Mouse (Mus musculus): ENCODE data around the gene Gpr18.
A peak's percentile ranks its signal among the peaks of the same experiment; 100 is the strongest.

The Gpr18 gene

GRCm38 (mm10) chr14:121920511-121921124, 5.0 kb upstream of the Gpr18 start:
- DNase-seq: peak; percentile 21

GRCm38 (mm10) chr14:121919752-121920151, 4.2 kb upstream of the Gpr18 start:
- DNase-seq: peak in 1 of 2 experiments; percentile 26

DNA sequence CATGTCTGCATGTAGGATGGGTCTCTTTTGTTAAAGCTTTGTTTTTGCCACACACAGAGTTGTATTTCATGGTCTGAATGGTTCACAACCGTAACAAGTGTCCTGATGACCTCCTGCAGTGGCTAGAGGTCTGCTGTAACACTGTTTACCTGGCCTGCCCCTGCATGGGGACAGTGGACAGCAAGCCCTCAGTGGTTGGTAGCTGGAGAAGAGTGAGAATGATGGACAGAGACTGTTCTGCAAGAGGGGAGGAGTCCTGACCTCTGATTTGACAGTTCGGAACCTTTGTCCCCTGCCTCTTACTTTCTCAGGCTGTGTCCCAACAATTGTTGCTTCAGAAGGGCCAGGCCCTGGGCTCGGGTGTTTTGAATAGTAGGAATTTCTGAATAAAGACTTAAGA, 2.7 kb upstream of the Gpr18 start:
- DNase-seq: no peak

DNA sequence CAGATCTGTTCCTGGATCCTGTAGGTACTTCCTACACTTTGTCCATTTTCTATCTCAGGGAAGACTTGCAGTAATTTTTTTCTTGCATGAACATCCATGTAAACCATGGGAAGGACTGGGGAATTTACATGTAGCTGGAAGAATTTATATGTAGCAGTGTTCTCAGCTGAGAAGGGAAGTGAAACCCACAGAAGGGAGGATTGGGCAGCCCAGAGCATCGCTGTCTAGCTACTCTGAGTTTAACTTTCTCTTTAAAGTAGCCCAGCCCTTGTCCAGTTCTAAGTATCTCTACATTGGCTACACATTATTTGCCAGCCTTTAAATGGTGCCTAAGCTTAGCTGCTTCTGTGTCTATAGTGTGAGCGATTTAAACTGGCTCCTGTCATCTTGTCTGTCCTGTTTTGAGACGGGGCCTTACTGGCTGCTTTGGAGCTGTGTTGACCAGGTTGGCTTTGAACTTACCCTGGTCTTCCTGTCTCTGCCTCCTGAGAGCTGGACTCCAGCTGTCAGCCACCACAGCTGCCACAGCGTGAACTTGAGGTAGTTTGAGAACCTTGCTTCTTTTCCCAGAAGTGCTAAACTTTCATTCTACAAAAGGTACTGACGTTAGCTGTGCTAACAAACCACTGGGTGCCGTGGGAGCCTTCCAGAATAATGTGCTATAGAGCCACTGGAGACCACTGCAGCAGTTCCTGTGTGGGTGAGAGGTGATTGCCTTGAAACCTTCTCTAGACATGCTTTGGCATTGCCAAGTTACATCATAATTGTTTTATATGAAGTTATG, 922 bp upstream of the Gpr18 start:
- DNase-seq: no peak

DNA sequence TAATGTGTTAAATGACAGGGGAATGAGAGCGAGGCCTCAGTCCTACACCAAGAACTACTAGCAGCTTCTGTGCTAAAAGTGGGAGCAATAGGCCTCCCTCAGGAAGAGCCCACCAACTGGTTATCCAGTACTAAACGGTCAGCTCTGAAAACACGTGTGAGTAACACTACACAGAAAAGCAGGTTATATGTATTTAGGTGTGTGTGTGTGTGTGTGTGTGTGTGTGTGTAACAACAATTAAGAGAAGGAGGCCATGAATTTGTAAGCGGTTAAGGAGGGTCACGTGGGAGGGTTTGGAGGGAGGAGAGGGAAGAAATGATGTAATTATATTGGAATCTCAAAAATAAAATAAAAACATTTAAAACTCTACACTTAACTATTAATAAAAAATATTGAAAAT, 438 bp downstream of the Gpr18 start:
- DNase-seq: no peak

GRCm38 (mm10) chr14:121912501-121912900, 3.1 kb downstream of the Gpr18 start:
- no peak for DNase-seq

- no peak for DNase-seq
These were observed 5.7 kb downstream of the Gpr18 start for GRCm38 (mm10) chr14:121909868-121910267.

DNA sequence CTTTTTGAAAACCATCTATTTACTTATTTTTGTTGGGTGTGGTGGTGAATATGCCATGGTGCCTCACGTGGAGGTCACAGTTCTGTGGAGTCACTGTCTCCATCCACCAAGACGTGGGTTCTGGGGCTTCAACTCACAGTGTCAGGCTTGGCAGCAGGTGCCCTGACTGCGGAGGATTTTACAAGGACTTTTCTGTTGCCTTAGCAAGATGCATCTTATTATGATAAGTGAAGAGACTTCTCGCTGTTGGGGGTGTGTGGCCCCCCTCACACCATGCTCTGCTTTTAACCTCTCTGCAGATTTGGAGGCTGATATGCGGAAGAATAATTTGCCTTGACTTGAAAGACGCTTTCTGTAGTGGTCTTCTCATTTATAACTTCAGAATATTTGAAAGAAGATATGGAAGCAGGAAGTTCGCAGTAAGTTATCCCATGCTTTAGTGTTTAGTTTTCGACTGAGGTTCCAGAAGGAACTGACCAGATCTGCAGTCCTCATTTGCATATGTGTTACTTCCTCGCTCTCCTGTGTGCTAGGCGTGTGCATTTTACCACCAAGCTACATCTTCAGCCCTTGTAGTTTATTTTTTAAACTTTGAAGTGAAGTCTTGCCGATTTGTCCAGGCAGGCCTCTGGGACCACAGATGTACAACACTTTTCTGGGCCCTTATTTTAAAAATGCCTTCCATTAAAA, 8.4 kb downstream of the Gpr18 start:
- no peak for DNase-seq

- DNase-seq: no peak
These were observed 9.1 kb downstream of the Gpr18 start for GRCm38 (mm10) chr14:121906341-121906991.

DNA sequence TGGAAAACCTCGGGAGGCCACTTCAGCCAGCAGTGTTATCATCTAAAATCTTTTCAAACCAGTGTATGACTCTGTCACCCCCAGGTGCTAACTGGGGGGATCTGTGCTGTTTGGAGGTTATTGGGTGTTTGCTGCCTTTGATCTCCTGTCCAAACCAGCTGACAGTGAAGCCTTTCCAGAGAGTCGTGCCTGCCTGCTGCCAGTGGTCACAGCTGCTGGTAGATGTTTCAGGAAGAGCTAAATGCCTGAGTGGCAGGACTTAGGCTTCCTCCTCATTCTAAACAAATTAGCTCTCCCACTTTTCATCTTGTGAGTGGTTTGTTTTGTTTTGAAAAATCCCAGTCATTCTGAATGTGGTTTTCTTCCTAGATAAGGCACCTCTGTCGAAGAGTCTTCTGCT, 10.8 kb downstream of the Gpr18 start:
- DNase-seq: no peak

DNA sequence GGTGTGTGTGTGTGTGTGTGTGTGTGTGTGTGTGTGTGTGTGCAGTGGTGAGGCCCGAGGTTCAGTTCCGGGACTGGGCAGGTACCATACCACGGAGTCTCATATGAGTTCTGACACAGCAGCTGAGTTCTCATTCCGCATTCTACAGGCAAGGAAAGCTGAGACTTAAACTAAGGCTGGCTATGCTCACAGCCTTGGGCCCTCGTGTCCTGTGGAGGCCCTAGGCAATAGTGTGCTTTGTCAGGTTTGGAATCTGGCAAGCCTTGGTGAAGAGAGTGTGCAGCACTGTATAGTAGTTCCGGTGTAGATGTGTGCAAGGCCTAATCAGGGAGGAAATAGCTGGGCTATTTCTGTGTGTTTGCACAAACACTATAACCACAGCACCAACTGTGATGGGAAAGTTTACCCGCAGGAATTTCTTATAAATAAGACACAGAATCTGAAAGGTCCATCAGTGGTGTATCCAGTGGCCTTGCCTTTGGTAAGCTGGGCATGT, 12.2 kb downstream of the Gpr18 start:
- DNase-seq: no peak

- DNase-seq: no peak
These were observed 14.1 kb downstream of the Gpr18 start for GRCm38 (mm10) chr14:121901511-121901910.

- no peak for DNase-seq
These were observed 16.5 kb downstream of the Gpr18 start for GRCm38 (mm10) chr14:121899071-121899470.

- DNase-seq: no peak
These were observed 17.1 kb downstream of the Gpr18 start for GRCm38 (mm10) chr14:121898509-121898908.

- DNase-seq: no peak
These were observed 17.8 kb downstream of the Gpr18 start for GRCm38 (mm10) chr14:121897773-121898172.

DNA sequence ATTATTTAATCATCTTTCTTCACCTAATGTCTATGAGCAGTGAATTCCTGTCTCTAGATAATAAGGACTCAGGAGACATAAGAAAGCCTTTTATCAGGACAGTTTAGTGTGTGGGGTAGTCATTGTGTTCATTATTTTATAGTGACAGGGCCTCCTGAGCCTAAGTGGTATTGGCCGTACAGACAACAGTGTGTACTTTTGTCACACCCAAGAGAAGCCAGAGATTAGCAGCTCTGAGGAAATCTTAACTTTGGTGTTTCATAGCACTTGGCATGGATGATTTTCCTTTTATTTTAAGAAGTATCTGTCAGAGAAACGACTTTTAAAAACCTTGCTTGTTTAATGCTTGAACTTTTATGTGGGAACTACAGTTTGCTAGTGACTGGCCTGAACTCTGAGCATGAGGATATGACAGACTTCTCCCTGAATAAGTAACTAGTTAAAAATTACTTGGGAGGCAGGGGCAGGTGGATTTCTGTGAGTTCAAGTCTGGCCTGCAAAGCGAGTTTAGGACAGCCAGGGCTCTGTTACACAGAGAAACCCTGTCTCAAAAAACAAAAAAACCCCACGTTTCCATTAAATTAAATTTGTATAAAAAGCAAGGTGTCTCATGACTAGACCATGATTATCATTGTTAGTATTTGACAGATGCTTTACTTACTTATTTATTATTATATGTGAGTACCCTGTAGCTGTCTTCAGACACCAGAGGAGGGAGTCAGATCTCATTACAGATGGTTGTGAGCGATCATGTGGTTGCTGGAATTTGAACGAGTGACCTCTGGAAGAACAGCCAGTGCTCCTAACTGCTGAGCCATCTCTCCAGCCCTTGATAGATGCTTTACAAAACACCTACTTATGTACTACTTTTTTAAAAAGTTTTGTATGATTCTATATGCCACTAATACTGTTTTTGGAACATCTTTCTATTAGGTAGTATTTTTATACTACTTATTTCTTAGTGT, 19.2 kb downstream of the Gpr18 start:
- no peak for DNase-seq

GRCm38 (mm10) chr14:121895316-121895715, 20.3 kb downstream of the Gpr18 start:
- no peak for DNase-seq

- DNase-seq: no peak
These were observed 21.0 kb downstream of the Gpr18 start for GRCm38 (mm10) chr14:121894511-121895135.

GRCm38 (mm10) chr14:121893747-121894146, 21.8 kb downstream of the Gpr18 start:
- no peak for DNase-seq

GRCm38 (mm10) chr14:121884150-121884797, 31.3 kb downstream of the Gpr18 start:
- DNase-seq: no peak

- DNase-seq: no peak
These were observed 34.4 kb downstream of the Gpr18 start for GRCm38 (mm10) chr14:121881211-121881610.
